Mouse (Mus musculus) kidney, embryonic 14.5 days (tissue): ENCODE data around the gene Cers1. TPM values are rescaled to one million over a fixed set of nuclear protein-coding genes. Genes with fewer than 3 reads are reported as not detected.

Experiments used
- ATAC-seq: fragments of 200-750 bp; cut with Nextera tagmentation; 2 replicates; pipeline ENCODE4 v1.8.0; 2017; ENCODE audit warnings: moderate number of reproducible peaks, mild to moderate bottlenecking, moderate TSS enrichment, moderate library complexity; ENCODE audit not compliant: low FRiP score, low TSS enrichment
- H3K27ac ChIP-seq: fragments of 300-500 bp; sonication (generic); 2 replicates; pipeline ENCODE4 v1.5.1; 2014; ENCODE audit warnings: low read depth, mild to moderate bottlenecking, low read length, moderate library complexity, mixed read lengths
- H3K27me3 ChIP-seq: fragments of 300-500 bp; sonication (generic); 2 replicates; pipeline ENCODE4 v1.6.1; 2014; ENCODE audit warnings: mild to moderate bottlenecking, low read length; ENCODE audit not compliant: control insufficient read depth, insufficient read depth
- H3K36me3 ChIP-seq: fragments of 300-500 bp; sonication (generic); 2 replicates; pipeline ENCODE4 v1.6.1; 2014; ENCODE audit warnings: low read length, mixed read lengths; ENCODE audit not compliant: control insufficient read depth, insufficient read depth
- H3K4me1 ChIP-seq: fragments of 300-500 bp; sonication (generic); 2 replicates; pipeline ENCODE4 v1.6.1; 2014; ENCODE audit warnings: low read length, mixed read lengths; ENCODE audit not compliant: control insufficient read depth, insufficient read depth
- H3K4me2 ChIP-seq: fragments of 300-500 bp; sonication (generic); replicated peaks from 2 replicates; pipeline ENCODE4 v1.6.1; 2014; ENCODE audit warnings: low read depth, mild to moderate bottlenecking, low read length
- H3K4me3 ChIP-seq: fragments of 300-500 bp; sonication (generic); 2 replicates; pipeline ENCODE4 v1.5.1; 2014; ENCODE audit warnings: mild to moderate bottlenecking, low read length
- H3K9ac ChIP-seq: fragments of 300-500 bp; sonication (generic); 2 replicates; pipeline ENCODE4 v1.6.1; 2014; ENCODE audit warnings: low read depth, mild to moderate bottlenecking, low read length, moderate library complexity
- H3K9me3 ChIP-seq: fragments of 300-500 bp; sonication (generic); 2 replicates; pipeline ENCODE4 v1.6.1; 2016; ENCODE audit warnings: low read length; ENCODE audit not compliant: control insufficient read depth
- WGBS: fragments of 180-500 bp; shearing (Covaris S2); extraction: QIAGEN DNeasy Blood & Tissue Kit; methylation state at CpG from one replicate; pipeline ENCODE4 v1.1.7; 2014; 5-methylcytosine and 5-hydroxymethylcytosine counted together
- polyA plus RNA-seq: library from polyadenylated mRNA; unstranded; fragments of >200 nt; fragmentation: Nextera tagmentation; extraction: Ambion mirVana; gene quantifications from 2 replicates; pipeline ENCODE4 v1.2.1, GENCODE M21; 2014

Gene Cers1
- polyA plus RNA-seq: 2.3 and 2.6 TPM in 2 replicates

GRCm38 (mm10) chr8:70315624-70316510 is at the start of gene Cers1:
Gene Cers1 (plus strand): TSS chr8:70315775.
- H3K9me3 ChIP-seq: no peaks in the 10 kb centered on the region
- H3K27ac ChIP-seq: no peak within 1 kb of the TSS
- no peaks in the 10 kb centered on the region for H3K27me3 ChIP-seq
- peak within 1 kb of the TSS; percentile 58 for H3K9ac ChIP-seq
- peak; percentile 69 for ATAC-seq
- H3K4me1 ChIP-seq: peaks cover 15% of the 10 kb centered on the region; the same call in 1 of the 2 replicates
- peak within 1 kb of the TSS; percentile 93 for H3K4me2 ChIP-seq
- 2% methylated on average over 63 of the region's 66 CpGs for WGBS
- peak within 1 kb of the TSS; percentile 58 for H3K4me3 ChIP-seq
- peaks cover 25% of the 10 kb centered on the region for H3K36me3 ChIP-seq

GRCm38 (mm10) chr8:70267674-70268073 is 47.9 kb upstream of the Cers1 start:
- Histone ChIP-seq H3K27ac (no peak overlapping the region), H3K9ac (no peak overlapping the region), H3K4me3 (no peak overlapping the region), H3K9me3 (no peaks in the 10 kb centered on the region), H3K4me2 (no peak overlapping the region), H3K27me3 (no peaks in the 10 kb centered on the region), H3K36me3 (peaks cover 24% of the 10 kb centered on the region), H3K4me1 (no peaks in the 10 kb centered on the region)
- no peak for ATAC-seq
- 81% methylated on average over 3 of the region's 3 CpGs for WGBS

GRCm38 (mm10) chr8:70268311-70268710 is 47.3 kb upstream of the Cers1 start:
- Histone ChIP-seq H3K4me3 (no peak overlapping the region), H3K4me2 (no peak overlapping the region), H3K9me3 (no peaks in the 10 kb centered on the region), H3K9ac (no peak overlapping the region), H3K27me3 (no peaks in the 10 kb centered on the region), H3K36me3 (peaks cover 18% of the 10 kb centered on the region), H3K4me1 (no peaks in the 10 kb centered on the region), H3K27ac (no peak overlapping the region)
- ATAC-seq: no peak
- 71% methylated on average over 5 of the region's 5 CpGs for WGBS

- Histone ChIP-seq H3K27ac (no peak overlapping the region), H3K9ac (no peak overlapping the region), H3K4me2 (no peak overlapping the region), H3K4me1 (no peaks in the 10 kb centered on the region), H3K4me3 (no peak overlapping the region), H3K36me3 (peaks cover 12% of the 10 kb centered on the region), H3K27me3 (no peaks in the 10 kb centered on the region), H3K9me3 (no peaks in the 10 kb centered on the region)
- 53% methylated on average over 11 of the region's 11 CpGs for WGBS
- ATAC-seq: no peak
Observed at GRCm38 (mm10) chr8:70268799-70269565, 46.6 kb upstream of the Cers1 start.

GRCm38 (mm10) chr8:70272949-70273348 is 42.6 kb upstream of the Cers1 start:
- H3K27ac ChIP-seq: no peak overlapping the region
- no peaks in the 10 kb centered on the region for H3K36me3 ChIP-seq
- H3K4me2 ChIP-seq: no peak overlapping the region
- peak; percentile 41; the same call in 1 of the 2 replicates for ATAC-seq
- H3K9ac ChIP-seq: no peak overlapping the region
- WGBS: 42% methylated on average over 3 of the region's 3 CpGs
- no peak overlapping the region for H3K4me3 ChIP-seq
- no peaks in the 10 kb centered on the region; the same call in 1 of the 2 replicates for H3K9me3 ChIP-seq
- no peaks in the 10 kb centered on the region for H3K27me3 ChIP-seq
- peaks cover under 1% of the 10 kb centered on the region; the same call in 1 of the 2 replicates for H3K4me1 ChIP-seq

GRCm38 (mm10) chr8:70274350-70274749 is 41.2 kb upstream of the Cers1 start:
- no peak overlapping the region for H3K4me2 ChIP-seq

GRCm38 (mm10) chr8:70276476-70276875 is 39.1 kb upstream of the Cers1 start:
- no peaks in the 10 kb centered on the region for H3K27me3 ChIP-seq
- H3K9ac ChIP-seq: no peak overlapping the region
- H3K27ac ChIP-seq: peak overlapping the region; percentile 15; the same call in 1 of the 2 replicates
- H3K4me3 ChIP-seq: no peak overlapping the region
- ATAC-seq: peak; percentile 17; the same call in 1 of the 2 replicates
- H3K9me3 ChIP-seq: no peaks in the 10 kb centered on the region; the same call in 1 of the 2 replicates
- H3K4me1 ChIP-seq: peaks cover 7% of the 10 kb centered on the region; the same call in 1 of the 2 replicates
- H3K4me2 ChIP-seq: no peak overlapping the region
- WGBS: 82% methylated on average over 3 of the region's 3 CpGs
- H3K36me3 ChIP-seq: no peaks in the 10 kb centered on the region

More at GRCm38 (mm10) chr8:70274350-70274749, 41.2 kb upstream of the Cers1 start:
- H3K36me3 ChIP-seq: no peaks in the 10 kb centered on the region
- H3K9me3 ChIP-seq: no peaks in the 10 kb centered on the region; the same call in 1 of the 2 replicates
- H3K9ac ChIP-seq: no peak overlapping the region
- H3K4me3 ChIP-seq: no peak overlapping the region
- no peak overlapping the region for H3K27ac ChIP-seq
- ATAC-seq: no peak
- H3K27me3 ChIP-seq: no peaks in the 10 kb centered on the region
- peaks cover 4% of the 10 kb centered on the region; the same call in 1 of the 2 replicates for H3K4me1 ChIP-seq

GRCm38 (mm10) chr8:70278175-70278574 is 37.4 kb upstream of the Cers1 start:
- Histone ChIP-seq H3K4me1 (peaks cover 16% of the 10 kb centered on the region), H3K4me3 (no peak overlapping the region), H3K36me3 (no peaks in the 10 kb centered on the region), H3K9me3 (no peaks in the 10 kb centered on the region; the same call in 1 of the 2 replicates), H3K27ac (no peak overlapping the region), H3K9ac (peak overlapping the region; percentile 28; the same call in 1 of the 2 replicates), H3K4me2 (no peak overlapping the region), H3K27me3 (no peaks in the 10 kb centered on the region)
- WGBS: 52% methylated on average over 15 of the region's 15 CpGs
- no peak for ATAC-seq
